Mouse (Mus musculus): ENCODE results near the gene Irf4. TPM values are rescaled to one million over a fixed set of nuclear protein-coding genes. Genes with fewer than 3 reads are reported as not detected.
A peak's percentile ranks its signal among the peaks of the same experiment; 100 is the strongest.

Irf4 gene
- polyA plus RNA-seq, 1 experiment, result 0.01 TPM

DNA sequence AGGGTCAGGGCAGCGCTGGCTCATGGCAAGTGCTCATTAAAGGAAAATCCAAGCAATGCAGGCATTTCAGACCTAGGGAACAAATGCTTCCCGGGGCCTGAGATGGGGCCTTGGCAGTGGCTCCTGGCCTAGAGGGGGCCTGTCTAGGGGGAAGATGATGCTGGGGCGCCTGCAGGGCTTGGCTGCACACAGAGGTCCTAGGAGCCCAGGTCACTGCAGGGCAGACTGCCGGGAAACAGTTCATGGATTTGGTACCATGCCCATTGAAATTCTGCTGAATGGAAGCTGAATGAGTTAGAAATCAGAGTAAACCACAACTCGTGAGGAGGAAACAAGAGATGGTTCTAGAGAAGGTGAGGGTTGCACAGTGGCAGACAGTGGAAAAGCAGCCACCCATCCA lies 41.0 kb downstream of the Irf4 start:
- TF ChIP-seq SRF (IDR thresholded peaks at IDR 0.05; ENCODE audit: control insufficient read depth, insufficient read length, low read depth) (no peak), TCF3 (IDR thresholded peaks at IDR 0.05; ENCODE audit: insufficient read length, low read depth) (no peak), MYOD1 (IDR thresholded peaks at IDR 0.05; ENCODE audit: control insufficient read depth in 1 of 3, insufficient read length in 2 of 3, low read depth in 2 of 3) (no peak), TCF12 (IDR thresholded peaks at IDR 0.05; ENCODE audit: insufficient read depth, poor library complexity, severe bottlenecking) (no peak), MAX (IDR thresholded peaks at IDR 0.05; ENCODE audit: low read depth) (no peak), CEBPB (IDR thresholded peaks at IDR 0.05; ENCODE audit: insufficient read depth, poor library complexity, severe bottlenecking) (no peak), REST (IDR thresholded peaks at IDR 0.05; ENCODE audit: insufficient read depth, insufficient read length) (no peak), USF1 (IDR thresholded peaks at IDR 0.05; ENCODE audit: low read depth) (no peak), E2F4 (IDR thresholded peaks at IDR 0.05; ENCODE audit: insufficient read depth) (no peak), POLR2A (IDR thresholded peaks at IDR 0.05; ENCODE audit: insufficient read length, low read depth) (no peak), MYOG (IDR thresholded peaks at IDR 0.05; ENCODE audit: control insufficient read depth in 1 of 3, insufficient read depth in 1 of 3, insufficient read length in 2 of 3, low read depth in 2 of 3) (no peak), POLR2AphosphoS2 (IDR thresholded peaks at IDR 0.05; ENCODE audit: insufficient read length, low read depth) (no peak)
- no peak overlapping the region for H3K4me2 ChIP-seq (ENCODE audit: low read depth)
- no peaks in the 10 kb centered on the region for H3K79me2 ChIP-seq (ENCODE audit: control insufficient read depth, insufficient read depth)
- H3K27me3 ChIP-seq (ENCODE audit: control insufficient read depth, insufficient read depth, insufficient read length), result no peaks in the 10 kb centered on the region
- no peaks in the 10 kb centered on the region for H3K36me3 ChIP-seq (ENCODE audit: control insufficient read depth, insufficient read depth)
- no peak overlapping the region for H3ac ChIP-seq (ENCODE audit: control insufficient read depth, insufficient read length)
- H3K4me3 ChIP-seq, result no peak overlapping the region

DNA sequence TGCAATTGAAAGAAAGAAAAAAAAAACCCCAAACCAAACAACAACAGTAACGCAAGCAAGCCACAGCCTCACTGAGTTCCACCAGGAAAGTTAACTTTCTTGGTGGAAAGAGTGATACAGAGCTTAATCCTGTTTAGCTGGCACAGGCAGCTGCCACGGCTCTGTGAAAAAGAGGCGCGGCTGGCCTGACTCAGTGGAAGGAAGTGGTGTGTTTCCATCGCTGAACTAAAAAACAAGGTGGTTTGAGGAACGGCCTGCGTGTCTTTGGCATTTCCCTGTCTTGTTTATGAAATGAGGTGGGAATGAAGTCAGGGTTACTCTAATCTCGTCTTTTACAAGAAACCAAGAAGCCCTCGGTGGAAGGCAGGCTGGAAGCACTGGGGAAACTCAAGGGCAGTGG lies 43.3 kb downstream of the Irf4 start:
- H3K4me2 ChIP-seq (ENCODE audit: low read depth), result peak overlapping the region; percentile 3
- no peak overlapping the region for H3K4me3 ChIP-seq
- no peaks in the 10 kb centered on the region for H3K79me2 ChIP-seq (ENCODE audit: control insufficient read depth, insufficient read depth)
- TF ChIP-seq MYOD1 (IDR thresholded peaks at IDR 0.05; ENCODE audit: control insufficient read depth in 1 of 3, insufficient read length in 2 of 3, low read depth in 2 of 3), result peak in 2 of 3 experiments; percentile 24 to 62
- no peak for TF ChIP-seq REST (IDR thresholded peaks at IDR 0.05; ENCODE audit: insufficient read depth, insufficient read length)
- no peak for TF ChIP-seq POLR2AphosphoS2 (IDR thresholded peaks at IDR 0.05; ENCODE audit: insufficient read length, low read depth)
- H3K27me3 ChIP-seq (ENCODE audit: control insufficient read depth, insufficient read depth, insufficient read length), result no peaks in the 10 kb centered on the region
- H3K36me3 ChIP-seq (ENCODE audit: control insufficient read depth, insufficient read depth), result no peaks in the 10 kb centered on the region
- no peak overlapping the region for H3ac ChIP-seq (ENCODE audit: control insufficient read depth, insufficient read length)

DNA sequence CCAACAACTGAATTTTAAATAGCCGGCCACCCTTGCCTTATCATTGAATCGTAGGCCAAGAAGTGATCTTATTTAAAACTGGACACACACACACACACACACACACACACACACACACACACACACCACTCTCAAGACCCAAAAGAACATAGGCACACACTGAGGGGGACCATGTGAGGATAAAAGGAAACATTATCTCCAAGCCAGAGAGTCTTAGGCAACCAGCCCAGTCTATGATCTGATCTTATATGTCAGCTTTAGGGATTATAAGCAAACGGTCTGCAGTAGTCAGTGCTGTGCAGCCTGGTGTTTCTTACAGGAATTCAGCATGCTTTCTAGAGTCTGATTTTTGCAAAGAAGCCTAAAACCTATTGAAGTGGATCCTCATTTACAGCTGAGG lies 43.7 kb downstream of the Irf4 start:
- no peak overlapping the region for H3K4me3 ChIP-seq
- TF ChIP-seq E2F4 (IDR thresholded peaks at IDR 0.05; ENCODE audit: insufficient read depth) (no peak), MYOG (IDR thresholded peaks at IDR 0.05; ENCODE audit: control insufficient read depth in 1 of 3, insufficient read depth in 1 of 3, insufficient read length in 2 of 3, low read depth in 2 of 3) (no peak), POLR2A (IDR thresholded peaks at IDR 0.05; ENCODE audit: insufficient read length, low read depth) (no peak), SRF (IDR thresholded peaks at IDR 0.05; ENCODE audit: control insufficient read depth, insufficient read length, low read depth) (no peak), POLR2AphosphoS2 (IDR thresholded peaks at IDR 0.05; ENCODE audit: insufficient read length, low read depth) (no peak), CEBPB (IDR thresholded peaks at IDR 0.05; ENCODE audit: insufficient read depth, poor library complexity, severe bottlenecking) (no peak), TCF12 (IDR thresholded peaks at IDR 0.05; ENCODE audit: insufficient read depth, poor library complexity, severe bottlenecking) (no peak), USF1 (IDR thresholded peaks at IDR 0.05; ENCODE audit: low read depth) (no peak), MYOD1 (IDR thresholded peaks at IDR 0.05; ENCODE audit: control insufficient read depth in 1 of 3, insufficient read length in 2 of 3, low read depth in 2 of 3) (no peak), REST (IDR thresholded peaks at IDR 0.05; ENCODE audit: insufficient read depth, insufficient read length) (no peak), TCF3 (IDR thresholded peaks at IDR 0.05; ENCODE audit: insufficient read length, low read depth) (no peak), MAX (IDR thresholded peaks at IDR 0.05; ENCODE audit: low read depth) (no peak)
- no peak overlapping the region for H3ac ChIP-seq (ENCODE audit: control insufficient read depth, insufficient read length)
- H3K36me3 ChIP-seq (ENCODE audit: control insufficient read depth, insufficient read depth), result no peaks in the 10 kb centered on the region
- no peaks in the 10 kb centered on the region for H3K27me3 ChIP-seq (ENCODE audit: control insufficient read depth, insufficient read depth, insufficient read length)
- no peaks in the 10 kb centered on the region for H3K79me2 ChIP-seq (ENCODE audit: control insufficient read depth, insufficient read depth)
- H3K4me2 ChIP-seq (ENCODE audit: low read depth), result peak overlapping the region; percentile 3

DNA sequence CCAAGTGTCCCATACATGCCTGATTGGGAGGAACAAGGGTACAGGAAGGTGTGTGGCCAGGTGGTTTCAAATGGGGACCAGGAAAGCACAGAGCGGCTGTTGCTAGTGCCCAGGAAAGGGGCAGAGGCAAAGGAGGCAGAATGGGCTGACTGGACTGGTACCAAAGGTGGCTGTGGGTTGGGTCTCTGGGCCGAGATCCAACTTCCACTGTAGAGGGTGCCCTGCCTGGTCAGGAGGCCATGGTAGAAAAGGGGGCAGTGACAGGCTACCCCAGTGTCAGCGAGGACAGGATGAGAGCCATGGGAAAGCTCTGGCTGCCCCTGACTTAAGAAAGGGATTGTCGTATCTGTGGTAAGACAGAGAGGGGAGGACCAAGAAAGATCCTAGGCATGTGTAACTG lies 44.2 kb downstream of the Irf4 start:
- TF ChIP-seq E2F4 (IDR thresholded peaks at IDR 0.05; ENCODE audit: insufficient read depth) (no peak), POLR2A (IDR thresholded peaks at IDR 0.05; ENCODE audit: insufficient read length, low read depth) (no peak), TCF3 (IDR thresholded peaks at IDR 0.05; ENCODE audit: insufficient read length, low read depth) (no peak), USF1 (IDR thresholded peaks at IDR 0.05; ENCODE audit: low read depth) (no peak), REST (IDR thresholded peaks at IDR 0.05; ENCODE audit: insufficient read depth, insufficient read length) (no peak), CEBPB (IDR thresholded peaks at IDR 0.05; ENCODE audit: insufficient read depth, poor library complexity, severe bottlenecking) (no peak), POLR2AphosphoS2 (IDR thresholded peaks at IDR 0.05; ENCODE audit: insufficient read length, low read depth) (no peak), TCF12 (IDR thresholded peaks at IDR 0.05; ENCODE audit: insufficient read depth, poor library complexity, severe bottlenecking) (no peak), MAX (IDR thresholded peaks at IDR 0.05; ENCODE audit: low read depth) (no peak)
- no peaks in the 10 kb centered on the region for H3K79me2 ChIP-seq (ENCODE audit: control insufficient read depth, insufficient read depth)
- H3K4me2 ChIP-seq (ENCODE audit: low read depth), result no peak overlapping the region
- no peak overlapping the region for H3K4me3 ChIP-seq
- H3K27me3 ChIP-seq (ENCODE audit: control insufficient read depth, insufficient read depth, insufficient read length), result no peaks in the 10 kb centered on the region
- no peaks in the 10 kb centered on the region for H3K36me3 ChIP-seq (ENCODE audit: control insufficient read depth, insufficient read depth)
- H3ac ChIP-seq (ENCODE audit: control insufficient read depth, insufficient read length), result no peak overlapping the region

DNA sequence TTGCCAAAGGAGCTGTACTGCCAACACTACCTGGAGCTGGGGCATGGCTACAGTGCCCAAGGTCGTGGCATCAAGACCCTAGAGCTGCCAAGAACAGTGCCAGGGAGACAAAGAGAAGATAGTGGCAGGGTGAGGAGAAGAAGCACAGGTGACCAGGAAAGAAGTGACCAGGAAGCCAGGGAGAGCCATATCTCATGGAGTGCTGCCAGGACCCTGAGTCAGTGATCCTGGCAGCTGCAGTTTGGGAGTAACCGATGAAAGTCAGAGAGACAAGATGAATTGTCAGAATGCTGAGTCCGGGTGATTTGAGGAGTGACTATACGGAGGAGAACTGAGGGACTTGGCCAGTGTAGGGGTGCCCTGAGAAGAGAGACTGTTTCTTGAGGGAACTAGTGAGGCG lies 44.6 kb downstream of the Irf4 start:
- TF ChIP-seq MYOG (IDR thresholded peaks at IDR 0.05; ENCODE audit: control insufficient read depth in 1 of 3, insufficient read depth in 1 of 3, insufficient read length in 2 of 3, low read depth in 2 of 3), result peak in 1 of 3 experiments; percentile 18
- TF ChIP-seq POLR2A (IDR thresholded peaks at IDR 0.05; ENCODE audit: insufficient read length, low read depth), result no peak
- TF ChIP-seq CEBPB (IDR thresholded peaks at IDR 0.05; ENCODE audit: insufficient read depth, poor library complexity, severe bottlenecking), result no peak
- peak in 1 of 3 experiments; percentile 42 for TF ChIP-seq MYOD1 (IDR thresholded peaks at IDR 0.05; ENCODE audit: control insufficient read depth in 1 of 3, insufficient read length in 2 of 3, low read depth in 2 of 3)
- no peaks in the 10 kb centered on the region for H3K36me3 ChIP-seq (ENCODE audit: control insufficient read depth, insufficient read depth)
- H3K79me2 ChIP-seq (ENCODE audit: control insufficient read depth, insufficient read depth), result no peaks in the 10 kb centered on the region
- no peak overlapping the region for H3K4me3 ChIP-seq
- no peaks in the 10 kb centered on the region for H3K27me3 ChIP-seq (ENCODE audit: control insufficient read depth, insufficient read depth, insufficient read length)
- no peak overlapping the region for H3ac ChIP-seq (ENCODE audit: control insufficient read depth, insufficient read length)
- no peak overlapping the region for H3K4me2 ChIP-seq (ENCODE audit: low read depth)
